Mouse (Mus musculus) spleen, adult 2 months (tissue): ENCODE data around the gene Apex1. TPM values are rescaled to one million over a fixed set of nuclear protein-coding genes. Genes with fewer than 3 reads are reported as not detected.

Experiments used
- DNase-seq, 2 experiments: peaks; one replicate each; pipeline versions ENCODE4 v3.0.0 to v3.0.0-alpha.2; 2012 to 2021; ENCODE audit warnings: low spot score in 2 of 2, low read depth in 1 of 2
- H3K27ac ChIP-seq: fragments of 200-500 bp; 2 replicates; pipeline ENCODE4 v1.5.1; 2012; ENCODE audit warnings: low read length, inconsistent platforms; ENCODE audit not compliant: insufficient read depth
- H3K27me3 ChIP-seq: fragments of 200-500 bp; 2 replicates; pipeline ENCODE4 v1.6.1; 2012; ENCODE audit warnings: mild to moderate bottlenecking, moderate library complexity, low read length, inconsistent platforms; ENCODE audit not compliant: control insufficient read depth, insufficient read depth
- H3K36me3 ChIP-seq: fragments of 200-500 bp; 2 replicates; pipeline ENCODE4 v1.6.1; 2012; ENCODE audit warnings: mild to moderate bottlenecking, low read length, inconsistent platforms; ENCODE audit not compliant: control insufficient read depth, insufficient read depth
- H3K4me1 ChIP-seq: fragments of 200-500 bp; 2 replicates; pipeline ENCODE4 v1.6.1; 2011; ENCODE audit warnings: inconsistent platforms; ENCODE audit not compliant: control insufficient read depth, insufficient read depth, insufficient read length
- H3K4me3 ChIP-seq: fragments of 200-500 bp; 2 replicates; pipeline ENCODE4 v1.5.1; 2011; ENCODE audit warnings: mild to moderate bottlenecking, inconsistent platforms; ENCODE audit not compliant: insufficient read depth, insufficient read length; ENCODE audit errors: extremely low read depth
- CTCF ChIP-seq: fragments of 200-500 bp; IDR thresholded peaks from 2 replicates; pipeline ENCODE4 v1.5.1; 2011; ENCODE audit warnings: mild to moderate bottlenecking, inconsistent platforms; ENCODE audit not compliant: insufficient read depth, insufficient read length, insufficient replicate concordance; ENCODE audit errors: extremely low read depth
- POLR2A ChIP-seq: fragments of 200-500 bp; IDR thresholded peaks from 2 replicates; pipeline ENCODE4 v1.6.1; 2011; ENCODE audit warnings: low read depth, low read length, inconsistent platforms
- WGBS: fragments of 180-500 bp; shearing (Covaris S2); methylation state at CpG from one replicate; pipeline ENCODE4 v1.1.7; 2018; 5-methylcytosine and 5-hydroxymethylcytosine counted together
- polyA plus RNA-seq: library from polyadenylated mRNA; depleted of rRNA; stranded (reverse); fragments of >200 nt; gene quantifications from 2 replicates; pipeline ENCODE4 v1.2.3, GENCODE M21; 2012

Apex1 gene
- polyA plus RNA-seq, 1 experiment: 22.7 TPM

- no peak overlapping the region for H3K4me3 ChIP-seq
- no peak for DNase-seq
- TF ChIP-seq CTCF: no peak
- TF ChIP-seq POLR2A: no peak
- H3K36me3 ChIP-seq: peaks cover 31% of the 10 kb centered on the region
- no peaks in the 10 kb centered on the region for H3K27me3 ChIP-seq
- 93% methylated on average over 3 of the region's 3 CpGs for WGBS
- peaks cover 8% of the 10 kb centered on the region; the same call in 1 of the 2 replicates for H3K4me1 ChIP-seq
- no peak overlapping the region for H3K27ac ChIP-seq
Observed at GRCm38 (mm10) chr14:50927366-50927765, 2.6 kb downstream of the Apex1 start.

- H3K27ac ChIP-seq: peak overlapping the region; percentile 95
- H3K36me3 ChIP-seq: peaks cover 31% of the 10 kb centered on the region
- DNase-seq: peak; percentile 37 to 38
- WGBS: 2% methylated on average over 10 of the region's 10 CpGs
- peak overlapping the region; percentile 75 for H3K4me3 ChIP-seq
- H3K4me1 ChIP-seq: peaks cover 8% of the 10 kb centered on the region; the same call in 1 of the 2 replicates
- no peaks in the 10 kb centered on the region for H3K27me3 ChIP-seq
- TF ChIP-seq CTCF (no peak), POLR2A (no peak; the same call in 1 of the 2 replicates)
Observed at GRCm38 (mm10) chr14:50929951-50930350, 5.2 kb downstream of the Apex1 start.

- peaks cover 31% of the 10 kb centered on the region for H3K36me3 ChIP-seq
- peak; percentile 70 to 71 for DNase-seq
- H3K4me1 ChIP-seq: peaks cover 8% of the 10 kb centered on the region; the same call in 1 of the 2 replicates
- H3K27me3 ChIP-seq: no peaks in the 10 kb centered on the region
- H3K4me3 ChIP-seq: peak overlapping the region; percentile 75
- peak overlapping the region; percentile 95 for H3K27ac ChIP-seq
- TF ChIP-seq CTCF (no peak), POLR2A (no peak)
- WGBS: under 1% methylated on average over 37 of the region's 38 CpGs
Observed at GRCm38 (mm10) chr14:50930377-50930753, 5.6 kb downstream of the Apex1 start.

GRCm38 (mm10) chr14:50930754-50931492 is 6.2 kb downstream of the Apex1 start, which contains the start of the genes Pip4p1 and Pnp:
Gene Pip4p1 (minus strand): TSS chr14:50930856.
Gene Pnp (plus strand): TSS chr14:50931082.
- Histone ChIP-seq H3K4me1 (peaks cover 8% of the 10 kb centered on the region; the same call in 1 of the 2 replicates), H3K36me3 (peaks cover 31% of the 10 kb centered on the region), H3K27me3 (no peaks in the 10 kb centered on the region), H3K27ac (peak within 1 kb of the TSS; percentile 95), H3K4me3 (peak within 1 kb of the TSS; percentile 75)
- peak; percentile 100 for DNase-seq
- 1% methylated on average over 68 of the region's 68 CpGs for WGBS
- peak; percentile 46 for TF ChIP-seq POLR2A
- TF ChIP-seq CTCF: no peak

- Histone ChIP-seq H3K36me3 (peaks cover 26% of the 10 kb centered on the region), H3K27ac (peak overlapping the region; percentile 84), H3K4me3 (peak overlapping the region; percentile 74), H3K27me3 (no peaks in the 10 kb centered on the region), H3K4me1 (peaks cover 8% of the 10 kb centered on the region; the same call in 1 of the 2 replicates)
- TF ChIP-seq CTCF (no peak), POLR2A (no peak)
- 17% methylated on average over 12 of the region's 12 CpGs for WGBS
- no peak for DNase-seq
Observed at GRCm38 (mm10) chr14:50931493-50932020, 6.8 kb downstream of the Apex1 start.

GRCm38 (mm10) chr14:50936649-50937048 is 11.9 kb downstream of the Apex1 start:
- no peaks in the 10 kb centered on the region for H3K27me3 ChIP-seq
- DNase-seq: no peak
- no peak overlapping the region for H3K27ac ChIP-seq
- no peak overlapping the region for H3K4me3 ChIP-seq
- no peak for TF ChIP-seq POLR2A
- no peak for TF ChIP-seq CTCF
- 85% methylated on average over 1 of the region's 1 CpGs for WGBS
- H3K4me1 ChIP-seq: no peaks in the 10 kb centered on the region
- no peaks in the 10 kb centered on the region for H3K36me3 ChIP-seq
